Mouse (Mus musculus) heart, adult 2 months (tissue): Measurements from ENCODE around the gene Terb1.

ENCODE experiments used
- CTCF ChIP-seq: fragments of 200-600 bp; IDR thresholded peaks from 2 replicates; pipeline ENCODE4 v1.8.1; 2022; ENCODE audit warnings: antibody characterized with exemption, mild to moderate bottlenecking, moderate library complexity
- EP300 ChIP-seq: fragments of 200-500 bp; IDR thresholded peaks from 2 replicates; pipeline ENCODE4 v1.6.1; 2011; ENCODE audit warnings: low read depth, low read length, control low read depth; ENCODE audit not compliant: insufficient read depth
- POLR2A ChIP-seq: fragments of 200-500 bp; IDR thresholded peaks from 2 replicates; pipeline ENCODE4 v1.6.1; 2011; ENCODE audit warnings: mild to moderate bottlenecking, low read depth, low read length, control low read depth; ENCODE audit not compliant: insufficient read depth

- no peak for TF ChIP-seq CTCF
- TF ChIP-seq POLR2A: no peak
- no peak for TF ChIP-seq EP300
These were observed 87.4 kb downstream of the Terb1 start for GRCm38 (mm10) chr8:104422313-104422712.
